Mouse (Mus musculus): ENCODE measurements at regions not wholly inside any gene's neighbourhood (a gene's known extent, or its start where the extent isn't known, plus 50 kb on each side); places are given as distances from the start of the nearest gene placed in this dataset.

DNA sequence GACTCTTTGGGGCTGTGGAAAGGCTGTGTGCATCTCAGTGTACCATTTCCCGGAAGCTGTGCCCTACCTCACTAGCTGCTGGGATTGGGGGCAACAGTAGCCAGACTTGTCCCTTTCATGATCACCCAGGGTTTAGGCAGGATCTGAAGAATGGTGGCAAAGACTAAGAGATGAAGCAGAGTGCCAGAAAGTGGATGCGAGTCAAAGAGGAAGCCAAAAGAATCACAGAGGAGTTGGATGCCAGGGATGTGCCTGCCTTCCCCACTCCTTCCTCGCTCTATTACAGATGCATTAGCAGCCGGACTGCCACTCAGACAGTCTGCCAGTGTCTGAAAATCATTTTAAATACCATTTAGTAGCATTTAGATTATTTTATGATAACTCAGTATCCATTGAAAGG is 271.5 kb upstream of the Slc24a2 start:
- DNase-seq = no peak

DNA sequence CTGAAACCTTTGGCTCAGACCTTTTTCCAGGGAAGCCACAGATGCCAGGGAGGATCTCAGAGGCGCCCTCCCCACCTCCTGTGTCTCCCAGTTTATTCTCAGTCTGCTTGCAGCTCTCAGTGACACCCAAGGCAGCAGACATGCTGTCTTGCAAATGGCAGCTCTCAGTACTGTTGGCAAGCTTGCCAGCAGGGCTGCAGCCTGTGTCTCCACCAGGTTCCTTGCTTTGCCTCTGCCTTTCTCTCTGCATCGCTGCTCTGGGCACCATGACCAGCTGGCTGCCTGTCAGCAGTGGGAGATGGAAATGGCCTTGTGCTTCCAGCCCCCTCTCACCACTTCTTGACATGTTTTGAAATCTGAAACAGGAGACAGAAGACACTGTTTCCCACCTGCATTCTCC is 270.2 kb upstream of the Slc24a2 start:
- DNase-seq = no peak

DNA sequence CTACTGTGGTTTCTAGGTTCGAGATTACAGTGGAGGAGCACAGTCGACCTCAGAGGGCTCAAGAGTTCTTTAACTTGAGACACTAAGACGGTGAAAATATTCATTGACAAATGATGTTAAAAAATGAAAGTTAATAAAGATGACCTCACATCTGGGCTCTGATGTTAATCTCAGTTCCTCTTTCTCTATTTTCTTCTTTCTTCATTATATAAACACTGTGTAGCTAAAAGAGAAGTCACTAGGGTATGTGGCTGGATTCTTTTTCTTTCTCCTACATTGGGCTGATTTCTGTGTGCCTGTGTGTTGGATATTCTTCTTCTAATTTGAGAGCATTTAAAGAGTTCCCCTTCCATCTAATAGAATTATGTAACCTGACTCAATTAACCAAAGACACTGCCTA is 257.5 kb upstream of the Slc24a2 start:
- no peak for DNase-seq

DNA sequence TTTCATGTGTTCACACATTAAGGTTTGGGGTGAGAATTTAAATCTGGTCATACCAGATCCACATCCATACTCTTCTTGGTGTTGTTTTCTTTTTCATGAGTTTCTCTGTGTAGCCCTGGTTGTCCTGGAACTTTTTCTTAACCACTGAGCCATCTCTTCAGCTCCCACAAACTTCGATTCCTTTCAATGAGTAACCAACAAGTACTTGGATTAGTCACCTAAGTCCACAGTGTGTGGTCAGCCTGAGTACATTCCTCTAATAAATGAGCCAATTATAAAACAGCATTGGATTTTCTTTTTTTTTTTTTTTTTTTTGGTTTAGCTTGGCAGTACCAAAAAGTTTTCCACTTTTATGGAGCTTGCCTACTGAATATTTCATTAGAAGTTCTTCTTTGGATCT is 245.3 kb upstream of the Slc24a2 start:
- DNase-seq = no peak

DNA sequence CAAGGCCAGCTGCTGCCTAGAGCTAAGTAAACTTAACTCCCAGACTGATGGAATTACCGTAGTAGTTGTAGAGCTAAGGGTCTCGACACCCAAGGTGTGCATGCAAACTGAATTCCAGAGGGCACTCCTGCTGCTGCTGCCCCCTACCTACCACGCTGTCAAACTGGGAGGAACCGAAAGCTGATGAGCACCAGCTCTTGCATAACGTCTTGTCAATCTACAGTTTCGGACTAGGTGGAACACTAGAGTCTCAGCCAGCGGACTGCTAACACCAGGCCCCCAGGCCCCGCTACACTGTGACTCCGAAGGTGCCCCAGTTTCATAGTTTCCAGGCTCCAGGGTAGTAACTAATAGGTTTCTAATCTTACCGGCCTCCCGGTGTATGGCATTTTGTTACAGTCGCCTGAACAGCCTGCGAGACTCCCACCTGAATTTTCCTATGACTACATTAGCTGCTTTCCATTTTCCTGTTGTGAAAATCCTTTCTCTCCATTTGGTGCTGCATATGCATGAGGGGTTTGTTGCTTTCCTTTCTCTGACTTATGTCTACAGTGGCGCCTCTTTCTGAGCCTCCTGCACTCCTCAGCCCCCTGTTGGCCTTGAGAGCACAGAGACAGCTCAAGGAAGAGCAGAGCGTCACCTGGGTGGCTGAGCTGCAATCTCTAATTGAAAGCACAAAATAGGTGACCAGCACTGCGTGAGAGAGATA is 243.2 kb upstream of the Slc24a2 start:
- peak; percentile 4 to 8 for DNase-seq

DNA sequence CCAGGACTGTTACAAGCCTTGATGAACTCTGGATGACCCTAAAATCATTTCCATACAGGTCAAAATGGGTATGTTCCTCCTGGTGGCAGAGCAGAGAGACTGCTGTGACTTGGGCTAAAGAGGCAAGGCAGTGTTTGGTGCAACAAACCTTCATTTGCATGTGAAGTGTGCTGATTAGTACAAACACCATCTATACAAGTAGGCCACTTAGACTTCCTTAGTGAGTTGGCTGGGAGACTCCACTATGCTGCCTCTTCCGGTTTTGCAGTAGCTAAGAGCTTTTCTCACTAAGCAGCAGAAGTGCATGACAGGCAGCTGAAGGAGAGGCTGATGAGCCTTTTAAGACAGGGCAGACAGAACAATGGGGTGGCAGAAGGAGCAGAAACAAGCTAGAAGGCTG is 242.5 kb upstream of the Slc24a2 start:
- no peak for DNase-seq

DNA sequence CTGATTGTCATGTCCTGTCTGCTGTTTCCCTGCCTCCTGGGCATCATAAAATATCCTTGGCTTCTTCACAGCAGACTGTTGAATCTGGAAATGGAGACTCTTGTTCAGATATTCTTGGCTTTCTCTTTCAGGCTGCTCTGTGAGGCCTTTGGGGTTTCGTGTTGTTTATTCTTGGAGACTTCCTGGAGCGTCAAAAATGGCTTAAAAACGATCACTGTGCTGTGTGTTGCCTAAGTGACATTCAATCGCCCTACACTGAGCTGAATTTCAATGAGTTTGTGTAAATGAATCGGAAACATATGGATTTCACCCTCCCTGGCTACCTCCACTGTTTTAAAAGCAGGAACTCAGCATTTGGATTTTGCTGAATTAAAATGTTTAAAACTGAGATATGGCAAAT is 241.1 kb upstream of the Slc24a2 start:
- DNase-seq = no peak

DNA sequence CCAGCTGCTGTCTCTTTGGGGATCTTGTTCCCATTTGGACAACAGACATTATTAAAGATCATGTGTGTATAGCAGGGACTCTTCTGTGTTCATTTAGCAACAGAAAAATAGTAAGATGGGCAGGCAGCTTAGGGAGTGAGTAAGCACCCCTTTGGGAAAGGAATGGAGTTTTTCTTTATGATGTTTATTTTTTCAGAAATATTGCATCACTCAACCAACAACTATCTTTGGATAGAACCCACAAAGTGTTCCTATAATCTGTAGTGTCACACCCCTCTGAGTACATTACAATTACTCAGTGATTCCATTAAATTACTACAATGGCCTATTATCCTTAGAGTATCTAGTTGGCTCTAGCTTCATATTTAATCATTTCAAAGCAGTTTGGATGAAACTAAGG is 237.3 kb upstream of the Slc24a2 start:
- DNase-seq = no peak

DNA sequence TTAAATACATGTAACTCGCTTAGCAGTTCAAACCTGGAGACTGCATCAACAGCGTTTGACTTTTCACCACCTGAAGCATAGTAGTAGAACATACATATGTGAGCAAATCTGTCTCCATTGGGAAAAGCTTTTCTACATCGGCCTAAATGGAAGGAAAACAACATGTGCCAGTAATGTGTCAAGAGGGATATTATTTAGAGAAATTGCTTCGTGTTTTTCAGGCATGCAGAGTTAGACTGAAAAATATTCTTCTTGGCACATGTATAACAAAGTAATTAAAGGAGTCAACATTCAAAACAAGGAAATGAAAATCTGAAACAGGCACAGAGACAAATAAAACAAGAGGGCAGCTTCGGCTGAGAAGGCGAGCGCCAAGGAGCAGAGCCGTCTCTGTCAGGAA is 236.7 kb upstream of the Slc24a2 start:
- DNase-seq = no peak

DNA sequence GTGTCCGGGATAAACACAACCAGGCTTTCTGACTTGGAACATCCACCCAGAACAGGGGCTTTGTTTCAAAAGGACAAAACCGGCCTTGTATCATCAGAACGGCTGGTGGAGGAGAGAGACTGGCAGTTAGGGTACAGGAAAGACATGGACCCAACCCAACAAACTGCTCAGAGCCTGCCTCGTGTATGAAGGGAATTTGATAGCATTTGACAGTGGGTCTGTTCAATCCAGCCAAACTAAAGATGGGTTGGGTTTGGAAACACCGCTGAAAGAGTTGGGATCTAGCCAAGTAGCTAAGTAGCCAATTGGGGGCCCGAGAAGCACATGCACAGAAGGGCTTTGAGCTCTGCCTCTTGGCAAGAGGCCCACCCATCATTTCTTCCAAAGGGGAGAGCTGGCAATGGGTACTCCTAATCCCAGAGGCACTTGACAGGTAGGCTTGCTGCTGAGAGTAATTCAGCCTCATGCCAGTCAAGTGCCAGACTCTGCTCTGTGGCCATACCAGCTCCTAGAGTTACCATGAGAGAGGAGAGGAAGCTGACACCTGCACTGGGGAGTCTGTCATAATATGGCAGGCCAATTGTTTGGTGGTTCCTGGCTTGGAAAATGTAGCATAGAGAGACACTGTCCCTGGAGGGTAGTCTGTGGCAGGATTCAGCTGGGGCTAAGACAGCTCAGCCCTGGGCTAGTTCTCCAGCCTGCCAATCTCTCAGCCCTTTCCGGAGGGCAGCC is 231.1 kb upstream of the Slc24a2 start:
- peak in 1 of 2 experiments; percentile 5 for DNase-seq

DNA sequence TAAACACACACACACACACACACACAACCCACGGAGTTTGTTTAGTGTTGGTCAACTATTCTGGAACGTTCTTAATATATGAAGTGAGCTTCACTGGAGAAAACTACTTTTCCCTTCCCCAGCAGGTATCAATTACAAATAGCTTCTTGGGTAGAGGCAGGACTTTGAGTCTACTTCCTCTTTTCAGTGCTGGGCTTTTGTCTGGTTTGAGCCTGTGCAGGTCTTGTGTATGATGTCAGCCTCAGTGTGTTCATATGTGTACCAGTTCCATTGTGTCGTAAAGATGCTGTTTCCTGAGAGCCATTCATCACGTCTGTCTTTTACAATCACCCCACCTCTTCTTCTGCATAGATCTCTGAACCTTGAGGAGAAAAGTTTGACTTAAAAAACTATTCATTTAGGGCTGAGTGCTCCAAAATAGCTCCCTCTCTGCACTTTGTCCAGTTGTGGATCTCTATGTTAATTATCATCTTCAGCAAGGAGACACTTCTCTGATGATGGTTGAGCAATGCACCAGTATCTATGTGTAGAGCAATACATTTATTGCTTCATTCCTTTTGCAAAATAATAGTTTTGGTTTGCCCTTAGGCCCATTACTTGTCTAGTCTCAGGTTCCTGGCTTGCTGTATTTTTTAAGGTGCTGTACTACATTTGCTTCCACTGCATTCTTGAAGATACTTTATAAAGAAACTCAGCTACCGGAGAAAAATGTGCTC is 225.7 kb upstream of the Slc24a2 start:
- no peak for DNase-seq

DNA sequence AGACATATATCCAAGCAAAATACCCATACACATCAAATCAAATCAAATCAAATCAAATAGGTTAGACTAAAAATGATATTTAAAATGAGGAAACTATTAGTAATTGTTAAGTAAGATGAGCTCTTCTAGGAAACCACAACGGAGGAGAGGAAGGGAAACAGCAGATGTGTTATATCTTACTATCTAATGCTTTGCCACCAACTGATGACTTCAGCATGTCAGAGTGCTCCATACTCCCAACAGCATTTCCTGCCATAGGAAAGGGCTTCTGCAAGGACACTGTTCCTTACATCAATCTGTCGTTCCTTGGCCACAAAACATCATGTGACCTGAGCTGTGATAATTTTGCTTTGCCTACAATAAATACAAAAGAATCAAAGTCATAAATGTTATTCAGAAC is 221.8 kb upstream of the Slc24a2 start:
- DNase-seq = no peak

DNA sequence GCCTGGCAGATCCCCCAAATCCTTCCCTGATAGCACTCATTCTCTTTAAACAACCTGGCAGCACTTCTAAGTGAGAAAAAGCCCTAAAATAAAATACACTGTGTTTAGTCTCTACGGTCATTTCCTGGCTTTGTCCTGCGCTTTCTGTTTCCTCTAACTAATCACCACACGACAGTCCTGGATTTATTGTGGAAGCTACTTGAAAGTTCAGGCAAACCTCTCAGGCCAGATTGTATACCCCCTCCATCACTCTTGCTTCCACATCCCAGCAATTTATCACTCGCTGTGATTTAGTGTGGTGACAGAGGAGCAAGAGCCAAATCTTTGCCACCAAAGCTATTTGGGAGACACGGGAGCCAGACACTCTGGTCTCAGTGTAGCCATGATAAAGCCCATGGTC is 221.0 kb upstream of the Slc24a2 start:
- DNase-seq = no peak

DNA sequence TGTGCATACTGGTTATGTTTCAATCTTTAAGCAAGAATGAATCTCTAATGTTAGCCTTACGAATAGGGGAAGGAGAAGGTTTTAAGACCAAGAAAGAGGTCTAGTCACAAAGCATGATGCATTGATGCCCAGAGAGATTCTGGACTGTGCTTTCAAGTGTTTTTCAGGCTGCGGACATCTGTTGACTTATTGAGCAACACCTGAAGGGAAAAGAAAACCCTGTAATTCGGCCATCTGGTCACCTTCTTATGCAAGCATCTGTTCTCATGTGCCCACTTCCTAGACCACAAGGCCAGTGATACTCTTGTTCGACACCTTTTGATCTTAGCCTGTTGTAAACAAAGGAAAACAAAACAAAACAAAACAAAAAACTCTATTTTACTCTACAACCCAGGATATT is 218.1 kb upstream of the Slc24a2 start:
- DNase-seq = peak in 1 of 2 experiments; percentile 16

DNA sequence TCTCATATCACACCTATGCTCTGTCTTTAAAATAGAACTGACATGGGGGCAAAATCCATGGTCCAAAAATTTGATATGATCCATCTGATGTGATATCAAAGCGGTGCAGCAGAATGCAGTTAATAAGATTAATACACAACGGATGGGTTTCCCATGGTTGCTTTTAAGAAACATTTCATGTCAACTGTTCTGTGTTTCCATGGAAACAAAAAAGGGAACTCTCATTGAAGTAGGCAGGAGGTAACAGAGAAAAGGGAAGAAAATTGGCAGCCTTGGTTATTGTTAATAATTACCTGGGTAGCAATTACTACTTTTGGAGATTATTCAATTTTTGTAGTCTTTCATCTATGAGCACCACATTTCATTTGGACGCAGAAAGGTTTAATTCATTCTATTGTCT is 216.6 kb upstream of the Slc24a2 start:
- no peak for DNase-seq

DNA sequence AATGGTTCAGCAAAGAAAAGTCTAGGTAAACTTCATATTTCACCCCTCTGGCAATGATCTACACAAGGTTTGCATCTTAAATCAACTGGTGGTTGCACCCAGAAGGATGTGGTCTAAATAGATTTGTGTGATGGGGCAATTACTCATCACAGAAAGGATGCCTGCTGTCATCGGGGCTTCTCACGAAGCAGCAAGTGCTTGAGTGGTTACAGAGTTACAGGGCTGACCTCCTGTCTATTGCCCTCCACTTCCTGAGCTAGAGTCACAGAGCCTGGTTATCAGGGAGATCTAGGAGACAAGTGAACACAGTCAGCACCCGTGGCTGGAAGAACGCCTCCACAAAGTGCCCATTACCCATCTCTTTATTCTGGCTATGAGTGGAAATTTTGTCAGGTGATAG is 203.9 kb upstream of the Slc24a2 start:
- DNase-seq = no peak

DNA sequence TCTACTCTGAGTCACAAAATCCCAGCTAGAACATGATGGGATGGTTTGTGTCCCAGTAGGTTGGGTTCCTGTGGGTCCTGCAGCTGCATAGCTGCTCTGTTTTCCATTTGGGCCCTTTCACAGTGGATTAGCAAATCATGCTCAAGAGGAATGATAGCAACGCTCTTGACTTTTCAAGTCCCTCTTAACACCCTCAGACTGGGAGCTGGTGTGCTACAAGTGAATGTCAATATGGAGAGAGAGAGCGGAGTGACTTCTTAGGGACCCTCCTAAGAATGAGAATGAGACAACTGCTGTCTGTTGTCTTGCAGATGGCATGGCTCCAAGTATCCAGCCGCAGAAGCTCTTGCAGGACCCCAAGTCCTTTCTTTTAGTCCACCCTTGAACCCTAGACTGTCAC is 198.1 kb upstream of the Slc24a2 start:
- peak; percentile 6 to 61 for DNase-seq

DNA sequence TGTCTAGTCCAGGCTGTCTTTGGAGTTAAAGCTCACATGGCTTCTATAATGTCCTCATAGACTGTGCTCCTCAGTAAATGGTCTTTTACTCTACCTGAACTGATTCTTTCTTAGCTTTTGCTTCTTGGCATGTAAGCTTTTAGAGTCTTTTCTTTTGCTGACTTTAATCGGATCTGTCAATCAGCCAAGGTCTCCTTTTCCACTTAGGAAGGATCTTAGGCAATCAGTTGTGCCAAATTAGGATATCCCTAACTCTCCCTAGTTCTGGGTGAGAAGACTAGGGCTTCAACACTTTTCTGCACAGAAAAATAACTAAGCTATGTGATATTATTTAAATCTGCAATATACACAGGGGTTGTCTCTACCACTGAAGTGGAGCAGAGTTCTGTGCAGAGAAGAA is 193.8 kb upstream of the Slc24a2 start:
- no peak for DNase-seq

DNA sequence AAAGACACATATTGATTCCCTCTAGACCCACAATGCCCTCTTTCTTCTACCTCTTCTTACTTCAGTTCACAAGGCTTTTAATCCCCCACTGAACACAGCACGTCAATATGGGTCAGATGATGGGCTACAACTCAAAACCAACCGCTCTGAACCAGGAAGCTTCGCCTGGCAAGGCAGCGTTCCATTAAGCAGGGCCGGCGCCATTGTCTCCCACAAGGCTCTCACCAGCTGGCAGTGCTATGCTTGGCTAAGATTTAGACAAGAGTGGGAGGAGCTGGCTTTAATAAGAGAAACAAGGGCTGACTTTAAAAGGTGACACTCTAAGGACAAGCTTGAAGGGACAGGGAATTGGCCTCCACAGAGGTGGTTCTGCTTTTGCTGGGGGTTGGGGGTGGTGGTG is 192.3 kb upstream of the Slc24a2 start:
- DNase-seq = no peak

DNA sequence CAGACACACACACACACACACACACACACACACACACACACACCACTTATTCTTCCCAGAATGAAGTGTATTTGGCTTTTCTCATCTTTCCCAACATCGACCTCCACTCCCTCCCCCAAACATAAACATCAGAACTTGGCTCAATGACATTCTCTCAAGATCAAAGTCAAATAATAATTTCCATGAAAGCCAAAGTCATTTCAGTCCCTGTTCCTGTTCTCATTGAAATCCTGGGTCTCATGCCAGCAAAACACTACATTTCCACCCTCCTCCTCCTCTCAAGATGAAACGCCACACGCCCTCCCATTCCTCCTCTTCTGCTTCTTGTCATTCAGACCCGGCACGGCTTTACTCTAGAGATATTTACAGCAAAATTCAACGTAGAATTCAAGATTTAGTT is 173.1 kb upstream of the Slc24a2 start:
- peak; percentile 25 to 58 for DNase-seq

DNA sequence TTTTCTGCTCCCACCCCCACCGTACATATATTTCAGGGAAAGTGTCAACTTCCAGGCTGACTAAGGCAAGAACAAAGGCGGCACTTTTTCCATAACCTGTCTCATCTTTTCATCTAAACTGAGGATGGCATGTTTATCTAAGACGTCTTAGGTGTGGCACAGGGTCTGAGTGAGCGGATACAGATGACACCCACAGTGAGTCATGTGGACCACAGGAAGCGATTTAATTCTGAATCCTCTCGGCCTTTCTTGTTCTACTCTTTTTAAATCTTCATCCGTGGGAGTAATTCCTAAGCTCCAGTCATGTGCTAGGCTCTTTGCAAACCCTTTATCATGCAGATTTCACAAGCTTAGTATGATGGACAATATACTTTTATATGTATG is 171.9 kb upstream of the Slc24a2 start:
- DNase-seq = no peak

DNA sequence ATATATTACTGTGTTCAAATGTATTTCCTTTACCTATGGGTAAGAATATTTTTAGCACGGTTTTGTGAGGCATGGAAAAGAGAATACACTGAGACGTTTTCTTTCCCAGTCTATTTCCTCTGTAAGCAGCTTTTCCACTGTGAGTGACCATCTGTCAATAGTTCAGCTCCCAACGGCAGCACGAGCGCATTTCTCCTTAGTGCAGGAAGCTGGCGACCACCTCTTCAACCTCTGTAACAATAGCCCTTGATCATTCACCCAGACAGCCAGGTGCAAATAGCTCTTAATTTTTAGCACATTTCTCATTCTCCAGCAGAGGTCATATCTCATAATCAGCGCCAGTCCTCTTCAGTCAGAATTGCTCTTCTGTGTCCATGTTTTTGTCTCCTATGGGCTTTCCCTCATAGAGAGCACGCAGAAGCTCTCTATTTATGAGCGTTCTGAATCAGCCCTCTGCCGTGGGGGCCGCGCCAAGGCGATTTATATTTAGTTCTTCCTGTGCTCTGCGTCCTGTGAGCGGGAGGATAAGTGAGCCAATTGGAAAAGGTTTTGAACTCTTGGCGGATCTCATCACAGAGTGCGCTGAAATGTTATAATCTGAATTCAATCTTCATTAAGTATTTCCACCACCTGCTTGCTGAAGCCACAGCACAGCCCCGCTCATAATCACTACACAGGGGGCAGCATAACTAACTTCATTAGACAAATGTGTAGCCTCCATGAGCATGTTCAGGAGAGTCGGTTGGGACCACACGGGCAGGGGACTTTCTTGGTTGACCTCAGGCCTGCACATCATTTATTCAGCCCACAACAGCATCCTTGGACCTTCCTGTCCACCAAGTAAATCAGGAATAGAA is 171.3 kb upstream of the Slc24a2 start:
- no peak for DNase-seq

DNA sequence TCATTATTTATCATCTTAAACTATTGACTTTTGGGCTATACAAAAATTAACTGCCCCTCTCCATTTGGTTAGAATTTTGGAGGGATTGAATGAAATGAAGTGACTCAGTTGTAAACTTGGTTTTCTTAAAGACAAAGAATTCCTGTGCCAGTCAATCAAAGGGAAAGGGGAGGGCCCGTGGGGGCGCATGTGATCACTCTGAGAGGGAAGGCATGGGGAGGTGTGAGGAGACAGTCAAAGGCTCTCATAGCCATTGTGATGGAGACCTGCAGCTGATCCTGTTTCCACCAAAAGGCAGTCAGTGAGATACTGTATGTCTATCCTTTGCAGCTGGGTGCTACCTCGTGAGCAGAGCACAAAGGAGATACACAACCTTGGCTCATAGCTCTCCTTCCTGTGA is 156.6 kb upstream of the Slc24a2 start:
- no peak for DNase-seq

Measured in lung, adult 18-20 months (tissue).